Mouse (Mus musculus) E14TG2a.4 (cell line): ENCODE results near the gene Fntb.

Experiments used
- H3K27me3 ChIP-seq: 2 replicates; pipeline ENCODE4 v1.6.1; 2014; ENCODE audit warnings: low read length, control low read depth; ENCODE audit not compliant: insufficient read depth
- H3K36me3 ChIP-seq: 2 replicates; pipeline ENCODE4 v1.6.1; 2014; ENCODE audit warnings: low read length, control low read depth; ENCODE audit not compliant: insufficient read depth
- H3K4me1 ChIP-seq: replicated peaks from 2 replicates; pipeline ENCODE4 v1.6.1; 2014; ENCODE audit warnings: low read depth, low read length, control low read depth
- H3K4me3 ChIP-seq: replicated peaks from 2 replicates; pipeline ENCODE4 v1.5.1; 2014; ENCODE audit warnings: mild to moderate bottlenecking, low read length
- H3K9me3 ChIP-seq: 2 replicates; pipeline ENCODE4 v1.6.1; 2014; ENCODE audit warnings: low read length, control low read depth
- CTCF ChIP-seq: conservative IDR thresholded peaks from 2 replicates; pipeline ENCODE4 v1.5.1; 2014; ENCODE audit warnings: low read length
- NANOG ChIP-seq: IDR thresholded peaks from 2 replicates; pipeline ENCODE4 v1.6.1; 2014; ENCODE audit warnings: borderline replicate concordance, low read length, mixed read lengths
- POU5F1 ChIP-seq: IDR thresholded peaks from 2 replicates; pipeline ENCODE4 v1.6.1; 2014; ENCODE audit warnings: low read length, borderline replicate concordance

The Fntb gene

DNA sequence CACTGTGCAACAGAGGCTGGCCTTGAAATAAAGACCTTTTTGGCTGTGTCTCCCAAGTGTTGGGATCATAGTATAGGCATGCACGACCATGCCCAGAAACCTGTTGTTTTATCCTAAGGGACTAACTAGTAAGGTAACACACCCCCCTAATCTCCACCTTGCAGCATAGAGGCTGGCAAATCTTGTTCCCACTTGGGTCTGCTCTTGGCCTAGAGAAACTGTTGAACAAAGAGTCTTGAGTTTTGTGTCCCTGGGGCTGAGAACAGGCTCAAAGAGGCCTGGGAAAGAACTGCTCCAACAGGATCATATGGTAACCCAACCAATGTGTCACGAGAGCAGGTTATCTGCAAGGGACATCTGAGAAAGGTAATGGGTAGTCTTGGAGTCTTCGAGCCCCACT is 169.0 kb downstream of the Fntb start:
- no peaks in the 10 kb centered on the region for H3K27me3 ChIP-seq

DNA sequence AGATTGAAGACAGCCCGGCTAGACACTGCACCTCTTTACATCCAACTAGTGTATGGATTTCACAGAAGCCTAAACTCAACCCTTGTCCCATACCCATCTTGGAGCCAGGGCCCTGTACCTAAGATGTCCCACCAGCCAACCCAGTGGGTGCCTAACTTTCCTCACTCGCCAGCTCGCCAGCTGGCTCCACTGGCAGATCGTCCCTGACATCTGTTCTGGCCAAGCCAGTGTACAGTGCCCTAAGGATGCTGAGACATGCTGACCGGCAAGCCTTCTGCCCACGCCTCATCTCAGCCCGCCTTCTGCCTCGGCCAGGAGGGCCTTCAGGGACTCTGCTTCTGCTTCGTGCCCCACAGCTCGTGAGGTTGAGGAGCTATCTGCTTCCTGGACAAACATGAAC is 170.8 kb downstream of the Fntb start:
- Histone ChIP-seq H3K4me3 (no peak overlapping the region), H3K36me3 (peaks cover 87% of the 10 kb centered on the region), H3K27me3 (no peaks in the 10 kb centered on the region), H3K9me3 (no peaks in the 10 kb centered on the region), H3K4me1 (peaks cover 88% of the 10 kb centered on the region)
- TF ChIP-seq CTCF = no peak
- no peak for TF ChIP-seq POU5F1
- no peak for TF ChIP-seq NANOG

More for the DNA sequence above, 169.0 kb downstream of the Fntb start:
- Histone ChIP-seq H3K36me3 (peaks cover 69% of the 10 kb centered on the region), H3K9me3 (no peaks in the 10 kb centered on the region), H3K4me3 (no peak overlapping the region), H3K4me1 (peaks cover 88% of the 10 kb centered on the region)
- no peak for TF ChIP-seq NANOG
- TF ChIP-seq POU5F1 = no peak
- TF ChIP-seq CTCF = no peak

DNA sequence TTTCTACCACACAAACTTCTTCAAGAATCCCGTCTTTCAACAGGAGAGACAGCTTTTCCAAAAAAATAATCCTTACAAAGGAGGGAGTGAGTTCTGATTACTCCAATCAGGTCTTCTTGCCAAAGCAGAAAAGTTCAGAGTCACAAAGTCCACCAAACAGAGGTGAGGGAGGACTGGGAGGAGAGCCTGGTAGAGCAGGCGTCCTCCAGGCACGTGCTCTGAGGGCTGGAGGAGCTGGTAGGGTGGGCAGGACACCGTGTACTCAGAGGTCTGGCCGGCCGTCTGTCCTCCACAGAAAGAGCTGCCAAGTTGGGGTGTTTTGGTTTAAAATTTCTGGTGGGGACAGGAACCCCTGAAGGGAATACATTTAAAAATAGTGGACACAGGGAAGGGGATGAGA is 172.6 kb downstream of the Fntb start:
- TF ChIP-seq CTCF (no peak), NANOG (no peak), POU5F1 (no peak)
- Histone ChIP-seq H3K9me3 (no peaks in the 10 kb centered on the region), H3K4me1 (peaks cover 83% of the 10 kb centered on the region), H3K27me3 (no peaks in the 10 kb centered on the region), H3K36me3 (peaks cover 95% of the 10 kb centered on the region), H3K4me3 (no peak overlapping the region)

DNA sequence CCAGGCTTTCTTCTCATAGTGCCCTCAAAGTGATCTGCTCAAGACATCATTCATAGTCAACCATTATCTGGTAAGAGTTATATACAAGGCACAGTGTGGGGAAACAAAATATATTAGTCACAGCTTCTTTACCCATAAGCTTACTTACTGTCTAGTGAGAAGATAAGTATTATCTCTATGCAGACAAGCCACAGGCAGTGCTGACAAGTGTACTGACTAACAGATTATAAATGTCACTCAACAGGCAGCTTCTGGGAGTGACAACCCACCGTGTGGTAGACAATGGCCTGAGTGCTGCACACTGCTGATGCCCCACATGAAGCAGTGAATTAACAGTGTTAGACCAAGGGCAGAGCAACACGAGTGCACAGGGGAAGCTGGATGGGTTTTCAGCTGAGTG is 176.1 kb downstream of the Fntb start:
- H3K9me3 ChIP-seq = no peaks in the 10 kb centered on the region
- TF ChIP-seq POU5F1 = no peak
- no peak for TF ChIP-seq NANOG
- TF ChIP-seq CTCF = no peak
- no peaks in the 10 kb centered on the region for H3K27me3 ChIP-seq
- peaks cover 82% of the 10 kb centered on the region for H3K4me1 ChIP-seq
- H3K36me3 ChIP-seq = peaks cover 100% of the 10 kb centered on the region
- no peak overlapping the region for H3K4me3 ChIP-seq

DNA sequence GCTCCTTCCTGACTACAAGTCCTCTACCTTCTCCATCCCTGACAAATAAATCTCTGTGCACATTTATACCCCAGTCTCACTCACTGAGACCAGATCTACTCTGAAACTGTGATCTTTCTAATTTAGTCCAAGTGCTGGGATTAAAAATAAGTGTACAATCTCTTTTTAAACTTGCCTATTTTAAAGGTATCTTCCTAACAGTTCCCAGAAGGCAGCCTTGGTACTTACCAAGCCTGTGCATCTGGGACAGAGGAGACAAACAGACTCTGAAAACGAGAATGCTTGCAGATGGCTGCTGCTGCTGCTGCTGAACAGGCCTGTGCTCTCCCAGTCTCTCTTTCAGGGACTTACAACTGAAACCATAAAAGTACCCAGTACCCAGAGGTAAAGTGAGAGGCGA is 177.1 kb downstream of the Fntb start:
- Histone ChIP-seq H3K27me3 (no peaks in the 10 kb centered on the region), H3K4me3 (no peak overlapping the region), H3K9me3 (no peaks in the 10 kb centered on the region), H3K4me1 (peaks cover 85% of the 10 kb centered on the region), H3K36me3 (peaks cover 100% of the 10 kb centered on the region)
- TF ChIP-seq CTCF (no peak), POU5F1 (no peak), NANOG (no peak)

DNA sequence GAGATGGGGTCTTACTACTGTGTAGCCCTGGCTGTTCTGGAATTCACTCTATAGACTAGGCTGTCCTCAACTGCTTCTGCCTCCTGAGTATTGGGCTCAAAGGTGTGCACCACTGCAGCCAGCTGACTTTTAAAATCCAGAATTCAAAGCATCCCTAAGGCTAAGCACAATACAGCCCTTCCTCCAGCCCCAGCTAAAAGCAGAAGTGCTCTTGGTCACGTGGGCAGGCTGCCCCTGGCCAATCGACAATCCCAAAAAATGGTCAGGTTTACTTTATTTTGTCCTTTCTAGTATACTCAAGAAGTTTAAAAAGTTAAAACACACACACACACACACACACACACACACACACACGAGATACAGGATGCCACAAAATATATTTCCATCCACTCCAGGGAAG is 177.7 kb downstream of the Fntb start:
- no peaks in the 10 kb centered on the region for H3K9me3 ChIP-seq
- H3K36me3 ChIP-seq = peaks cover 100% of the 10 kb centered on the region
- TF ChIP-seq CTCF (no peak), POU5F1 (no peak), NANOG (no peak)
- H3K27me3 ChIP-seq = no peaks in the 10 kb centered on the region
- H3K4me3 ChIP-seq = no peak overlapping the region
- H3K4me1 ChIP-seq = peaks cover 87% of the 10 kb centered on the region

DNA sequence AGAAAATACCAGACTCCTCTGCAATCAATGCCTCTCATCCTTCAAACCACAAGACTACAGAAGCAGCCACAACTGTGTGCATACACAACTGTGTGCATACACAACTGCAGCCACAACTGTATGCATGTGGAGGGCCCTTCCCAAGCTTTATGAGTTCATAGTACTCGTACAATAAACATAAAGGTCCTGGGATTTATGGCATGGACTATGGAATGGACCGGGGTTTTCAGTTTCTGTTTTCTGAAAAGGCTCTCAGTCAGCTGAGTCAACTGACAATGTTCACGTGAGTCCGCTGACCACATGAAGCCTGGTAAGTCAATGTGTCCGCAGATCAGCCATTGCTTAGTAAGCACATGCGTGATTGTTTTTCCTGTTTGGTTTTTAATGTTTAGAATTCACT is 178.1 kb downstream of the Fntb start:
- no peaks in the 10 kb centered on the region for H3K27me3 ChIP-seq
- H3K4me1 ChIP-seq = peaks cover 87% of the 10 kb centered on the region
- H3K4me3 ChIP-seq = no peak overlapping the region
- peaks cover 100% of the 10 kb centered on the region for H3K36me3 ChIP-seq
- TF ChIP-seq CTCF (no peak), POU5F1 (no peak), NANOG (no peak)
- H3K9me3 ChIP-seq = no peaks in the 10 kb centered on the region

DNA sequence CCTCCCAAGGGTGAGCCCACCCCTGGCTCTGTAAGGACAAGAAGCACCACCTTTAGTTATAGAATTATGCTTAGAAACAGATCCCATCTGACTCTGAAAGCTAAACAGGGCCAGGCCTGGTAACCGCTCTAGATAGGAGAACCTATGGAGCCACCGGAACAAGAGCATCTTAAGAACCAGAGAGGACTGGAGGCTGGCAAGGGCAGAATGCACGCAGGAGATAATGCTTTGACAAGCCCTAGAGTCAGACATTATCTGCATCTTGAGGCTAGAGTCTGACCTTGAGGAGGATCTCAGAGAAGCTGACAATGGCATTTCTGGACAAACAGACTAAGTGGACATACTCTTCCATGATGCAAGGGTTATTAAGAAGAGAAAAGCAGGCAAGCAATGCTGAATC is 182.1 kb downstream of the Fntb start:
- H3K36me3 ChIP-seq = peaks cover 100% of the 10 kb centered on the region
- TF ChIP-seq NANOG (no peak), POU5F1 (no peak), CTCF (no peak)
- no peaks in the 10 kb centered on the region for H3K27me3 ChIP-seq
- H3K4me1 ChIP-seq = peaks cover 83% of the 10 kb centered on the region
- no peak overlapping the region for H3K4me3 ChIP-seq
- H3K9me3 ChIP-seq = no peaks in the 10 kb centered on the region

DNA sequence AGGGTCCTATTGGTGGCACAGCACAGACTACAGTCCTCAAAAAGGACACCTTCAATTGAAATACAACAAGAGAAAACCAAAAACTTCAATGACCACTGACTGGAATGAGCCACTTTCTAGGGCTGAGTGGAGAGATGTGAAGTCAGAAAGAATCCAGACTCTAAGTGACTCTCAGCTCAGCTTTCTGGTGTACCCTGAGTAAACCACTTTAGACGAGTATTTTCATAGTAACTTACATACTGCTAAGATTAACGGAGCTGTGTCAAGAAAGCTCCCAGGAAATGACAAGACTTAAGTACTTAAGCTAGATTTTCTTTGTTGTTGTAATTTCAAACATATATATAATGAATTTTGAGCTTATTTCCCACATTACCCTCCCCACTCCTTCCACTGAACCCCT is 182.8 kb downstream of the Fntb start:
- Histone ChIP-seq H3K4me3 (no peak overlapping the region), H3K36me3 (peaks cover 100% of the 10 kb centered on the region), H3K4me1 (peaks cover 82% of the 10 kb centered on the region), H3K27me3 (no peaks in the 10 kb centered on the region), H3K9me3 (no peaks in the 10 kb centered on the region)
- TF ChIP-seq CTCF = no peak
- TF ChIP-seq POU5F1 = no peak
- no peak for TF ChIP-seq NANOG

DNA sequence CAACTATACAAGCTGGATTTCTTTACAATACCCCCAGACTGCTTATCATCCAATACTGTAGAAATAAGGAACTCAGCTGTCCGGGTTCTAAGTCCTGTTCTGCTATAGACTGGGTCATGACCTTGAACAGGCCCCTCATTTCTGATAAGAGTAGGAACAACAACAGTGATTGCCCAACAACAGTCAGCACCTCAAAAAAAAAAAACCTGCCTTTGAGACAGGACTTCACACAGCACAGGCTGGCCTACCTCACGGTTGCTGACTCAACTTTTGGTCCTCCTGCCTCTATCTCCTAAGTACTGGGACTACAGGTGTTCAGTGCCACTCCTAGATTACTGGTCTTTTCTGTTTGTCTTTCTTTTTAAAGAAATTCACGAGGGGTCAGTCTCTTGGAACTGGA is 183.4 kb downstream of the Fntb start:
- no peaks in the 10 kb centered on the region for H3K9me3 ChIP-seq
- H3K4me3 ChIP-seq = no peak overlapping the region
- no peaks in the 10 kb centered on the region for H3K27me3 ChIP-seq
- no peak for TF ChIP-seq CTCF
- no peak for TF ChIP-seq NANOG
- TF ChIP-seq POU5F1 = no peak
- peaks cover 100% of the 10 kb centered on the region for H3K36me3 ChIP-seq
- H3K4me1 ChIP-seq = peaks cover 83% of the 10 kb centered on the region

DNA sequence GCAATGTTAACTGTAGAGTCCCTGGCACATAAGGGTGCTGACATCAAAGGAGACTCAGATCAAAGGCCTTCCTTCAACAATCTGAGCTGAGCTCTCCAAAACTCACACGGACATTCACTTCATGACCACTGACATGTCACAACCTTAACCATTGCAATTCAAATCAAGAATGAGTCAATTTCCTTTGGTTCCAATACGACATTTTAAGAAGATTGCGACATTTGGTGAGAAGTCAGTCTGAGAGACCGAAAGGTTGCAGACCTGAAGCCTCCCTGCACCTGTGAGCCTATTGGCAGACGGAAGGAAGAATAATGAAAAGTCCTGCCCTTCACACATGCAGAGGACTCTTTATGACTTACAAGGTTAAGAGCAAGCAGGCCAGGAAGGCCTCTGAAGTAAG is 184.9 kb downstream of the Fntb start:
- no peak for TF ChIP-seq NANOG
- no peak for TF ChIP-seq CTCF
- TF ChIP-seq POU5F1 = no peak
- Histone ChIP-seq H3K9me3 (no peaks in the 10 kb centered on the region), H3K4me1 (peaks cover 83% of the 10 kb centered on the region), H3K36me3 (peaks cover 100% of the 10 kb centered on the region), H3K27me3 (no peaks in the 10 kb centered on the region), H3K4me3 (no peak overlapping the region)
